Mouse (Mus musculus) MEL (cell line): Measurements from ENCODE around the gene Pla2g3.

Source experiments
- CTCF ChIP-seq, 3 experiments: IDR thresholded peaks in 2 of 3; conservative IDR thresholded peaks in 1 of 3; 2 replicates each; pipeline ENCODE4 v1.5.1; 2011 to 2012; ENCODE audit warnings: low read length in 3 of 3, low read depth in 2 of 3, mild to moderate bottlenecking in 2 of 3, improper control_type of control experiment in 1 of 3, inconsistent platforms in 1 of 3, mixed read lengths in 1 of 3, moderate library complexity in 1 of 3; ENCODE audit not compliant: control insufficient read depth in 1 of 3, insufficient read depth in 1 of 3, poor library complexity in 1 of 3, severe bottlenecking in 1 of 3
- NRF1 ChIP-seq: IDR thresholded peaks from 2 replicates; pipeline ENCODE4 v1.6.1; 2014; ENCODE audit warnings: low read depth, mild to moderate bottlenecking, inconsistent platforms, low read length, improper control_type of control experiment, moderate library complexity; ENCODE audit not compliant: poor library complexity, insufficient read depth, severe bottlenecking
- SIN3A ChIP-seq: IDR thresholded peaks from 2 replicates; pipeline ENCODE4 v1.6.1; 2012; ENCODE audit warnings: low read length, improper control_type of control experiment, inconsistent platforms
- ZKSCAN1 ChIP-seq: IDR thresholded peaks from 2 replicates; pipeline ENCODE4 v1.6.1; 2012; ENCODE audit warnings: low read depth, mild to moderate bottlenecking, inconsistent platforms, low read length, improper control_type of control experiment, moderate library complexity

- no peak for TF ChIP-seq ZKSCAN1
- no peak for TF ChIP-seq SIN3A
- TF ChIP-seq CTCF (IDR thresholded peaks at IDR 0.05 in 2 of 3, conservative IDR thresholded peaks at IDR 0.05 in 1 of 3; ENCODE audit: control insufficient read depth in 1 of 3, insufficient read depth in 1 of 3, low read depth in 2 of 3, low read length in 3 of 3, poor library complexity in 1 of 3, severe bottlenecking in 1 of 3) = no peak
- TF ChIP-seq NRF1 = no peak
These were observed 54.9 kb downstream of the Pla2g3 start for GRCm38 (mm10) chr11:3543001-3543400.
